Mouse (Mus musculus) kidney, adult 9 months (tissue): ENCODE measurements around the gene Wdsub1.
"Not testable (repeated sequence)": the region's sequence is repeated elsewhere in the genome, so short reads cannot be mapped to it uniquely, and the experiment has no call there.

ENCODE experiments used
- DNase-seq: peaks from one replicate; pipeline ENCODE4 v3.0.0; 2022

The Wdsub1 gene

DNA sequence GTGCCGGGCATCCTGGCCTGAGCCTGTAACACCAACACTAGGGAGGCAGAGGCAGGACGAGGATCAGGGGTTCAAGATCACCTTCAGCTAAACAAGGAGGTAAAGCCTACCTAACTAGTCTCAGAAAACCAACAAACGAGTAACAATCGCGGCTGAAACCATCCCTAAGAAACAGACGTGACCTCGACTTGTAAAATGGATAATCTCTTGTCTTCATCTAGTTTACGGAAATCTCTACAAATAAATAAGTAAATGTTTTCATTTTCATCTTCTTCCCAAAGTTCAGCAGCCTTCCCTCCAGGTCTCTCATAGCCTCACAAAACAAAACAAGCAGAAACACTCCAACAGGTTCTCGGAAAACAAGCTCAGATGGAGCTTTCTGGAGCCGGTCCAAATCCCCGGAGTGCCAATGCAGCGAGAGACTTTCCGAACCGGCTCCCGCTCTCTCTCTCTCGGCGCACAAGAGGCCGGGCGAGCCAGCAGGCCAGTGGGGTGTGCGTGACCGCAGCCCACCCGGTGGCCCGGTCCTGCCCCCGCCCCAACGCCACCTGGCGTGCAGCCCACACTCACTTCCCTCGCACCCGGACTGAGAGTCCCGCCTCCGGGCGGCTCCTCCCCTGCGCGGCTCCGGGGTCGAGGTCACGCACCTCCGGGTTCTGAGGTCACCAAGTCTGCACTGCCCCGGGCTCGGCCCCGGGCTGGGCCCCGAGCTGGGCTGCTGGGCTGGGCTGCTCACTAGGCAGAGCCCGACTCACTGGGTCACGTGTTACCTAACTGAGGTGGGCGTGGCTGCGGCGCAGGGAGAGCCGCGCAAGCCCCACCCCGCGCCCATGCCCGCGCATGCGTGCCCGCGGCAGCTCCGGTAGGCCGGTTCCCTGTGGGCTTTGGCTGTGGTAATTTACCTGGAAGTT lies at the start of gene Wdsub1:
TSS of gene Wdsub1 (minus strand) at position 761 of the 911 bp plus-strand sequence.
- peak; percentile 96 for DNase-seq

DNA sequence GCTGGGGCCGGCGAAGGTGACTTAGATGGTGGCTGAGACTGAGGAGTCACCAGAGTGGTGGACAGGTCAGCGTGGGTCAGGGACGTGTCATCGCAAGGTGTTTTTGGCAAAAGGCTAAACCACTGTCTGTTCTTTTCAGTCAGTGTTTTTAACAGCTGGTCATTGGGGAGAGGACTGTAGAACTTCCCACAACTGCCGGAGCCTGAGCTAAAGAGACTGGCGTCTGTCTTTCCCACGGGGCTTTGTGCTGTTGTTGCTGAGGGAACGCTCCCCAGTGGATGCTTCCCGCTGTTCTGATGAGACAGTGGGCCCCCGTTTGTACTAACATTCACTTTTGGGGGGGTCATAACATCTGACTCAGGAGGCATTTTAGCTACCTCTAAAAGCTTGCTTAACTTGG lies 31.2 kb upstream of the Wdsub1 start:
- no peak for DNase-seq

DNA sequence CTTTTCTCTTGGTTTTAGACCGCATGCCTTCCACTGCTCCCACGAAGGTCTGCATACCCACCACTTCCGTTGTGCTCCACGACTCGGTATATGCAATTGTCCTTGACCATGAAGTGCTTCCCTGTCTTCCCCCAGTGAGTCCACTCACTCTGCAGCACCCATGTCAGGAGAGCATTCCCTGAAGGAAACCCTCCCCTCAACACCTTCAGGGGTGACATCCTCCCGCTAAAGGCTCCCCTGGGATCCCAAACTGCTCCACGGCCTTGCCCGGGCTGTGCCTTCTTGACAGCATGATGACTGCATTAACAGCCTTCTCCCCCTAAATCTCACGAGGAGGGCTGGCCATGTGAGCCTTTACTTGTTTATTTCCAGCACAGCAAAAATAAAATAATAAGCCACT lies 25.7 kb upstream of the Wdsub1 start:
- no peak for DNase-seq

DNA sequence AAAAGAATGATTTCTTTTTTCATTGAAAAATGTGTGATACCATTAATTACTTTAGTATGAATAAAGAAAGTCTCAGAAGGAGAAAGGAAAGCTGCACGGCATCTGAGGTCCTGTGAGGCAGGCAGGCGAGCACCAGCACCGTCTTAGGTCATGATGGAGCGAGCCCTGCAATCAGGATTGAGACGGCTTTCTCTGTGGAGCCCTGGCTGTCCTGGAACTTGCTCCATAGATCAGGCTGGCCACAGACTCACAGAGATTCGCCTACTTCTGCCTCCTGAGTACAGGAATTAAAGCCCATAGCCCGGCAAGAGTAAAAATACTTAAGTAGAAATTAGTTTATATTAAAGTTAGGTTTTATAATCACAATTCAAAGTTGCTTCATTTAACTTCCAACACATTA lies 21.6 kb upstream of the Wdsub1 start:
- DNase-seq: no peak

DNA sequence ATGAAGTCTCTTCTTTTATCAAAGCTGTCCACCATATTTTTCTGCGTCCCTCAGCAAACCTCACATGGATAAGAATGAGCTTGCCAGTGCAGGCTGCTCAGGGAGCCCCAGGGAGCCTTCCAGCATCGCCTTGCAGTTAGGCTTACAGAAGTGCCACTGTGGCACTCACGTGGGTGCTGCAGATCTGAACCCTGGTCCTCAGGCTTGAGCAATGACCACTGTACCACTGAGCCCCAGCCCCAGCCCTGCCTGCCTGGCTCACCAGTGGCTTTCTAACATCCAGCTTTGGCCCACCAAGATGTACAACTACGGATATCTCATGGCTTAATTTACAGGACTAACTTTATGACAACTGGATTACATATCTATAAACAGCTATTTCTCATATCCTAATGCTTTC lies 16.3 kb upstream of the Wdsub1 start:
- no peak for DNase-seq

DNA sequence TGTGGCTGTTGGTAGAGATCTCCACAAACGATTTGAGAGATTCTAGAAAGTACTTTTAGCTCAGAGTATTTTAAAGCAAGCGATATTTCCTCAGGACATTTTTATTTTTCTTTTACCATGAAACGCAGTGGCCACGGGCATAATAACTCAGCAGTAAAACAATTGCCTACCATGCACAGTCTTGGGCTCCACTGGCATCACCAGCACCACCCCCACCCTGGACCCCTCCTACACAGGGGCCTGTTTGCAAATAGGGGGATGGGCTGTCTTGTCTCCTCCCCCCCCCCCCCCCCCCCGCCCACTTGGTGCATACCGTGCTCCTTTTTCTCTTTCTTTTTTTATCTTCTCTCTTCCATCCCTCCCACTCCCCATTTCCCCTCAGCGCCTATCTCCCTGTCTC lies 15.7 kb upstream of the Wdsub1 start:
- no peak for DNase-seq

DNA sequence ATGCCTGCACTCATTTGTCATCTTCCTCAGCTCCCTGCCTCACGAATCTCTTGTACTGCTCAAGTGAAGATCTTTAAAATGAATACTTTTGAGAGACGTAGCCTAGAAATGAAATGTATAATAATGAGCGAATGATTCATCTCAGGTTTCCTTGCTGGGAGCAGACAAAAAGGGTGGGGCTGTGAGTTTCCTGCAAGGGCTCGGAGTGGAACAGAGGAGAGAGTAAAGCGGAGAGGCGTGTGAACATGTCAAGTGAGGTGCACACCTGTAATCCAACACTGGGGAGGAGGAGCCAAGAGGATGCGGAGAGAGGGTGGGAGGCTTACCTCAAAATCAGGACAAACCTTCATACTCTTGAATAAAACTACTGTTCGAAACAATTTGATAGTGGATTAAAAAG lies 14.4 kb upstream of the Wdsub1 start:
- no peak for DNase-seq

DNA sequence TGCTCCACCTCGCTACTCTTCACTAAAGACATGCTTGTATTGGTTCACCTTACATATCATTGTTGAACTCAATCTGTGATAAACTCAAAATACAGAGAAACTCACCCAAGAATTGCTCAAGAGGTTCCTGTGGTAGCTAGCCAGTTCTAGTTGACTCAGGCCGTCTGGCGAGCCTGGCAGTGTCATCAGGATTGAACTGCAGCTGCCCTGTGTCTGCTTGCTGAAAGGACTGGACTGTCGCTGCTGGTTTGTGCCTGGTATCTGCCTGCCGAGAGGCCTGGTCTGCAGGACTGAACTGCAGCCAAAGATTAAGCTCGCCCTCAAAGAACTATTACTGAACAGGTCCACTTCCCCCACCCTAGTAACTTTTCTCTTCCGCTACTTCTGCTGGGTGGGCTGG lies 14.0 kb upstream of the Wdsub1 start:
- DNase-seq: no peak

DNA sequence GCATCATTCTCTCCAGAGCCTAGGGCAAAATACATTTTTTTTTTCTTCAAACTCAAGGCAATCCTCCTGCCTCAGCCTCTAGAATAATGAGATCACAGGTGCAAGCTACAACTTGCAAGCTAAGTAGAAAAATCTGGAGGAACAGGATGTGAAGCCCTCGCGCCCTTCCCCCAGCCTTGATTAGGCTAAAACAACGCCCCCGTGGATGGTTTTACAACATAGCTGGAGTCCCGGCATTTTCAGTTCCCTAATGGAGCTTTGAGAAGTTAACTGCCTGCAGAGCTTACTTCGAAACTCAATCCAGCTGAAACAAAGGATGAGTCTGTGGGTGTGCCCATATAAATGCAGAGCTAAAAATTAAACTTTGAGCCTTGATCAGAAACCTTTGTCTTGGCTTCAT lies 7.3 kb upstream of the Wdsub1 start:
- DNase-seq: no peak

DNA sequence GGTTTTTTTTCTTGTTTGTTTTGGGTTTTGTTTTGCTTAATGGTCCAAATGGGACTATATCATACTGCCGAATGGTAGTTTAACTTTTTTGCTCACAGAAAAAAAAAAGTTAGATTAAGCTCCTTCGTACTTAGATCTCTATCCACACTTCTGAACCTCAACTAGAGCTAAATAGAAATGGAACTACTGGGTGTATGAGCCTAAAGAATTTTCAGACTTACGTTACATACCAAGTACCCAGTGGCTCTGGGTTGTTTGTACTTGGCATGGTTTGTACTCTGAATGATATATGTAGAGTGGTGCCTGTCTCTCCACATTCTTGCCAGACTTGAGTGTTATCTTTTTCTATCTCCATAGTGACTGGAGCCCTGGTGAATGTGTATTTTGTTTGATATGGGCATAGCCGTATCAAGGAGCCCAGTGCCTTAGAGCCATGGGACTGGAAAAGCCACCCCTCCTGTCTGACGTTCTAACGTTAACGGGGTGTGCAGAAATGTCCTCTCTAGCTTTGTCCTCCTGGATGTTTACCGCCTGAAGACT lies 421 bp upstream of the Wdsub1 start:
- DNase-seq: no peak

DNA sequence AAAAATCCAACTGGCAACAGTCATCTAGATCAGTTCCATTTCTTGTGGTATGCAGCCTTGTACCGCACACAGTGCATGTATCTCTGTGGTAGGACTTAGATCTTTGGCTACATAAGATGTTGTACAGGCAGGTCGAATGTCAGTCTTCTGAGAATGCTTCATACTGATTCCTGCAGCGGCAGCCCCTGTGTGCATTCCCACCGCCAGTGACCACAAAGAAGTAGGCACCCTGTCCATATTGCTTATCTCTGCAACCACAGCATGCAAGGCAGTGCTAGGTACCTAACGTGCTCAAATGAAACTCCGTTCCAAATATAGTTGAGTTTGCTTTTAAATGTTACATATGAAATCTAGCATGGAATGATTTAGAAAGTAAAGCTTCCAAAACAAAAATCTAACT lies 987 bp downstream of the Wdsub1 start:
- DNase-seq: no peak

DNA sequence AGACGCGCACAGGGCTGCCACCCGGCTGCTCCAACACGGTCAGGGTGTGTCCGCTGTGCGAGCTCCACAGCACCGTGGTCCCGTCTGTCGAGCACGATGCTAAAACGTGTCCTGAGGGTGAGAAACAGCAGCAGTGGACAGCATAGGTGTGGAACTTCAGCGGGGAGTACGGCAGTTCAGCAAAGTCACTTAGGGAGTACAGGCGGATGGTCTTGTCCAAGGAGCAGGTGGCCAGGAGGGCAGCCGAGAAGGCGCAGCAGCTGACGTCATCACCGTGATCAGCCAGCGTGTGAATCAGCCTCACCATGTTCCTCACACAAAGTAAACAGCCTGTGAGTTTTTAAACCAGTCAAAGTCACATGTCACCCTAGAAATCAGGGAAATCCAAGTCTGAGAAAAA lies 4.2 kb downstream of the Wdsub1 start:
- peak; percentile 22 for DNase-seq

DNA sequence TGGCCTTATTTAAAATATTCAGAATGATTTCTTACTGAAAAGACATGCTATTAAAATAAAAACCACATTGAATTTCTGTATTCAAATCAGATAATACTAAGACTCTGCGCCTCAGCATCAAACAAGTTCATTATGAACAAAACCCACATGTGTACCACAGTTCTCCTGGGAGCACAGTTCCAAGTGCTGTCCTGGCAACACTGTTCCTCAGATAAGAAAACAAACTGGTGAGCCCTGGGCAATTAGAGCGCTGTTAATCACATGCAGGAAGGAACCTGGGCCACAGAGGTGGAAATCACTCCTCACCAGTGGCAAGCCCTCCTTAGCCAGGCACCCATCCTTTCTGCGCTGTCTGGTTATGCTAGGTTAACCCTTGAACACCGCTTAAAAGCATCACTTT lies 5.1 kb downstream of the Wdsub1 start:
- DNase-seq: no peak

DNA sequence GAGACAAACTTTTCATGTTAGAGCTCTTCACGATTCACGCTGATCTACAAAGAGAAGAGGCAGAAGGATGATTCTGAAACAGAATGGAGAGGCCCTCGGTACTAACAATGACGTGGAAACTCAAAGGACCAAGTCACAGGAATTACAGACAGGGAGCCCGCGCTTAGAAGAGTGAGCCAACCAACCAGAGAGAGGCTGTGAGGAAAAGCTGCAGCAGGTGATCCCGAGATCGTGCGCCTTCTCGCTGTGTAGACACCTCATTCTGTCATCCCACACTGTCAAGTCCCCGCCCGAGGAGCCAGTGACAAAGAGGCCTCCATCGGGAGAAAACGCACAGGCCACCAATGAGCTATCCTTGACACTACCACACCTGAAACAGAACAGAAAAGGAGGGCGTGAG lies 5.9 kb downstream of the Wdsub1 start:
- no peak for DNase-seq

DNA sequence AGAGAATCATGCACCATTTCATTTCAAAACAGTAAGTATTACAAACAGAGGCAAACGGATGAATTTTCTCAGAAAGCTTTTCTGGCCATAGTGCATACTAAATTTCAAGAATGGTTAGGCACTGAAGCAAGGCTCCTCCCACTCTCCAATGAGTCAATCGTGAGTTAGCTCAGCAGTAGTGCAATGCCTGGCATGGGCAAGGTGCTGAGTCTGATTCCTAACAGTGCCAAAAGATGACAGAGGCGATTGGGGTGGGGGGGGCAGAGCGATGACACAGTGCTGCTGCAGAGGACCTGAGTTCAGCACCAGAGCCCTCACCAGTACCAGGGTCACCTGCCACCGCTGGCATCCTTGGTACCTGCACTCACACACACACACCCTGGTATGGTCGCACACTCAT lies 11.9 kb downstream of the Wdsub1 start:
- DNase-seq: no peak

DNA sequence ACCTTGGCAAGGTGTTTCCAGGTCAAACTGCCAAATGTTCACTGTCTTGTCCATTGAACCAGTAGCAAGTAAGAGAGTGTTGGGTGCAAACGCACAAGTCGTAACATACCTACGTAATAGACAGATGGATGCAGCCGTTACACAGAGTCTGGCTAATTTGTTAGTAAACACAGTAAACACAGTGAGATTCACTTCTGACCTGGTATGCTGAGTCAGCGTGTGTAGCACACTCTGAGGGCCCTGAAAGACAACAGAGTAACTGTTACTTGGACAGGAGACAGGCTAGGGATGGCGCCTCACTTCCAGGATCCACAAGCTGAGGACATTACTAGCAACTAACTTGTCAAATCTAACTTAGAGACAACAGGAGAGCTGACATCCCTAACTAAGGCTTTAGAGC lies 19.8 kb downstream of the Wdsub1 start:
- DNase-seq: no peak

DNA sequence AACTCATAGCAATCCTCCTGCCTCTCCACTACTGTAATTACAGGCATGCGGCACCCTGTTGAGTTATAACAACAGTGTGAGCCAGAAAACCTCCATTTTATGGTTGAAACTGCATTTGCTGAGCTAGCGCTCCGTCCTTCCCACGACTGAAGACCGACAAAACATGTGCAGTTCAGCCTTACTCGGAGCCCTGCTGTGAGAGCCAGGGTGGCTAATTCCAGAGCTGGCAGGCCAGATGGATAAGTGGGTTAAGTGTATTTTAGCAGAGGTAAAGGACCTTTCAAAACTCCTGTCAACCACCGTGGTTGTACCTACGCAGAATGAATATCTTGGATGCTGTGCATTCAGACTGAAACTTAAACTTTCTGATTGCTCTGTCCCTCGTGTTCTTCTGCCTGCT lies 28.0 kb downstream of the Wdsub1 start:
- no peak for DNase-seq

DNA sequence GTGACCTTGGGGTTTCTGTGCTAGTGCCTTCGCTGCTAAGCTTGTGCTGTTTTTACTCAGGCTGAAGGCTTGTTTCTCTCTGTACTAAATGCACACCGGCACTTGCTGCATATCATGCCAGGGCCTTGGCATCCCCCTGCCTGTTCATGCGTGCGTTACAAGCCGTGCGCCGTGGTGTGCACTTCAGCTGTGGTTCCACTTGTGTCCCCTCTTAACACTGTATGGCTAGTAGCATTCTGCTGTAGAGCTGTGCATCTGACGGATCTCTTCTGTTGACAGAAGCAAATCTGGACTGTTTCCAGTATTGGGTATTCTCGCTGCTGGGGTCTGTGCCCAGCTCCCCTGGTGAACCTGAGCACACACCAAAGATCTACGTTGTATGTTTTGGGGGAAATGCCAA lies 28.8 kb downstream of the Wdsub1 start:
- DNase-seq: no peak

DNA sequence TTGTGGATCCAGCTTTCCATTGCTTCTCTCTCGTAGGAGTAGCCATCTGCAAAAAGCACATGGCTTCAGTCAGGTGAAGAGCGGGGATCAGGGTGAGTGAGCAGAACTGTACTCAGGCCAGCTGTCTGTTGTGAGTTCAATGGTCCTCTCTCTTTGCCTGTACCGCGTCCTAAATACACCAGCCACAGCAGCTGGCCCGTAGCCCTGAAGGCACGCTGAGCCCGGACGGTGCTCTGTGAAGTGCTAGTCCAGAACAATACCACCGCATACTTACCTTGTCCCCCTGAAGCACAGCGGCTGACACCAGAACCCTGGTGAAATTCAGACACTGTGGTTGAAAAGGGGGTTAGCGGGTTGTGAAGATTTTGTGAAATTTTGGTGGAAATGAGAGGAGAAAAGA lies 29.5 kb downstream of the Wdsub1 start:
- no peak for DNase-seq

DNA sequence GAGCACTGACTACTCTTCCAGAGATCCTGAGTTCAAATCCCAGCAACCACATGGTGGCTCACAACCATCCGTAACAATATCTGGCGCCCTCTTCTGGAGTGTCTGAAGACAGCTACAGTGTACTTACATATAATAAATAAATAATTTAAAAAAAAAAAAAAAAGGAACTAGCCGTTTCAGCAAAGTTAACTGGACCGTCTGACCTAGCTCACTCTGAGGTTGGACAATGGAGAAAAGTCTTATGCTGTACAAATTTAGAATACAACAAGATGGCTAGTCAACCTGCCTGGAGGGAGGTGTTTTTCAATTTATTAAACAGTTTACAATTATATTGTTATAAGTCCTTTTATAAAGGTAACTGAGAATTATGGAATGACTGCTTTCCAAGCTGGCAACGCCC lies 30.5 kb downstream of the Wdsub1 start:
- DNase-seq: not testable (repeated sequence)

DNA sequence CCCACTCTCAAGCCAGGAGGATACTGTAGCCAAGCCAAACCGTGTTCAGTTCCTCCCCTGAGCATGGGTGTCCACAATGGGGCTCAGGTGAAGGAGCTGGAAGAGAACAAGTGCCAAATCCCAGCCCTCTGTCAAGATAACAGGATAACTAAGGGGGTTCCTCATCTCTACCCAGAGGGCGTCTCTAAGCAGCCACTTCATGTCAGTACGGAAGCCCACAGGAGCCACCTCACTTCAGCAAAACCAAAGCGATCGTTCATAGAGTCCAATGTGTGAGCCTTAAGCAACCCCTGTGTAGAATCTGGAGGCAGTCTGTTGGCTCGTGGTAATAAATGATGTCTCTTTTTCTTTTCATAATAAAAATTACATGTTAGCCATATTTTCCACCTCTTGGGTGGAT lies 38.5 kb downstream of the Wdsub1 start:
- no peak for DNase-seq

DNA sequence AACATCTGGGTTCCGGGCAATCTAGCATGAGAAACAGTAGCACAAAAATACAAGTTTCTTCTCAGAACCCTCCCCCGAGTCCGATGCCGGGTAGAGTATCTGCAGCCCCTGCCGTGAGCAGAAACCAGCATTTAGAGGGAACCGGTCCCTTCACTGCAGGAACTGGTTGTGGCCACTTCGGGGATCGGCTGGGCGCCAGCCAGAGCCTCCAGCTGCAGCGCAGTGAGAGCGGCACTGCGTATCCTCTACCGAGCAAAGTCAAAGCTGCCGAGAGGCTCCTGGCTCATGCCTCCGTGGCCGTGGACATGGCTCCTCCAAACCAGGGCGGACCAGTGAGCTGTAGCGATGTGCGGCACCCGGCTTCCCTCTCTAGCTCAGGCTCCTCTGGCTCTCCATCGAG lies 39.2 kb downstream of the Wdsub1 start:
- peak; percentile 18 for DNase-seq

DNA sequence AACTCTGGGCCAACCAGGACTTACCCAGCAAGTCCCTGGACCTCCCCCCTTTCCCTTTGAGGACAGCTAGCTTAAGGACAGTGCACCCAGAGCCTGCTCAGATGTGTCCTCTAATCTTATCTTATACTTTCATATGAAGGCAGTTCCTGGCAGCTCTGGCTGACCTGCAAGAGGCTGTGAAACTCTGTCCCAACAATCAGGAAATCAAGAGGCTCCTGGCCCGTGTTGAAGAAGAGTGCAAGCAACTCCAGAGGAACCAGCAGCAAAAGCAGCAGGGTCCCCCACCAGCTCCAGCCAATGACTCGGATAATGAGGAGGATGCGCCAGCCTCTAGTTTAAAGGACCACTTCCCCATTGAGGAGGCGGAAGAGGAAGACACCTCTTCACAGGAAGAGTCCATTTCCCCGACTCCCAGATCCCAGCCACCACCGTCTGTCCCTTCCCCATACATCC lies 39.8 kb downstream of the Wdsub1 start:
- no peak for DNase-seq

DNA sequence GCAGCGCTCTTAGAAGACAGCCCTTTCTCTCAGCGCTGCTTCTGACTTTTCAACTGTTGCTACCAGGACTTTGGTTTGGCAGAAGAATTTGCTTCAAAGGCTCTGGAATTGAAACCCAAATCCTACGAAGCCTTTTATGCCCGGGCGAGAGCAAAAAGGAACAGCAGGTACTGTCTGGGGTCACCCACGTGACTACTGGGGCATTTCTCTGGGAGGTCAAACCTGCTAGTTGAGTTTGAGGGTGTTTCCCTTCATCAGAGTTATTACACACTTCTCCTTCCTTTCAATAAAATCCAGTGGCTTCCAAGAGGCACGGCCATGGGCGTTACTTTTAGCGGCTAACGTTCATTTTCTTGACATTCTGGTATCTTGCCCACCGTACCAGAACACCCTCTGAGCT lies 40.4 kb downstream of the Wdsub1 start:
- peak; percentile 25 for DNase-seq
